Mouse (Mus musculus): ENCODE measurements around the gene Nkiras1.

GRCm38 (mm10) chr14:18330789-18331692 lies 60.1 kb downstream of the Nkiras1 start:
- TF ChIP-seq CTCF (IDR thresholded peaks at IDR 0.05; ENCODE audit: low read depth), result no peak
- no peak for TF ChIP-seq EP300 (IDR thresholded peaks at IDR 0.05; ENCODE audit: low read depth)
